Mouse (Mus musculus): Measurements from ENCODE around the gene Tmem256.

DNA sequence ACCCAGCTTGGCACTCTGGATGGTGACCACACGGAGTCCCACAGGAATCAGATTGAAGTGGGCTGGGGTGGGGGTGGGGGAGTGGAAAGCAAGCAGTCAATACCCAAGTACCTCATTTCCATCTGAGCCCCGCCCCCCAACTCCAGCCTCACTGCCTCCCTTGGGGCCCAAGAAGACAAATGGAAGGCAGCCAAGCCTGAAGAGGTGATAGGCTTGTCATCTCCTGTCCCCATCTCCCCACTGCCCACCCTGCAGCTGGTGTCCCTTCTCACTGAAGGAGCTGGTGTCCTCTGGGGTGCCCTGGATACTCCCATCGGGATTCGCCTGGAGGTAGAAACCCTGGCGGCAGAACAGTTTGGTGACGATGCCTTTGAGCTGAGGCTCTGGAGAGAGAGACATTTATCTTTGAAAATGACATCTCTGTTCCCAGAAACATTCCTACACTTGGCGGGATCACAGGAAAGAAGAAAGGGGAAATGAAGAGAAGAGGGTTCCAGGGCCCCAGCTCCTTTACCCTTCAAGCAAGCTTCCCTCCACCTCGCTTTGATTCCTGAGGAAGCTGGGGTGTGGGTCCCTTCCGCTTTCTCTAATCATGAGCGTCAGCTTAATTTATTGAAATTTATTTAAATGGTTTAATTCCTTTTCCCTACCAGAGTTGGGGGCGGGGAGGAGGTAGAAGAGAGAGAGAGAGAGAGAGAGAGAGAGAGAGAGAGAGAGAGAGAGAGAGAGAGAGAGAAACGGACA, 38.7 kb upstream of the Tmem256 start:
- TF ChIP-seq E2F4 (IDR thresholded peaks at IDR 0.05; ENCODE audit: insufficient replicate concordance, low read depth, low read length) (no peak), MAZ (IDR thresholded peaks at IDR 0.05; ENCODE audit: low read depth, low read length) (peak; percentile 61; the same call in 1 of the 2 replicates), CTCF (conservative IDR thresholded peaks at IDR 0.05 in 1 of 2, IDR thresholded peaks at IDR 0.05 in 1 of 2; ENCODE audit: low read depth in 2 of 2, low read length in 2 of 2) (no peak), CHD1 (IDR thresholded peaks at IDR 0.05; ENCODE audit: low read depth, low read length) (no peak), POLR2A (IDR thresholded peaks at IDR 0.05; ENCODE audit: low read depth, low read length) (no peak; the same call in none of the 2 replicates), ZC3H11A (IDR thresholded peaks at IDR 0.05; ENCODE audit: low read depth, low read length) (no peak), POLR2AphosphoS2 (IDR thresholded peaks at IDR 0.05; ENCODE audit: low read depth, low read length) (no peak)

All from CH12.LX (cell line).